Mouse (Mus musculus) CH12.LX (cell line): ENCODE measurements around the gene BC052040. TPM values are rescaled to one million over a fixed set of nuclear protein-coding genes. Genes with fewer than 3 reads are reported as not detected.

ENCODE experiments used
- DNase-seq: peaks from one replicate; pipeline ENCODE4 v3.0.0-alpha.2; 2013; ENCODE audit errors: extremely low read depth
- H3K27ac ChIP-seq: 2 replicates; pipeline ENCODE4 v1.5.1; 2012; ENCODE audit warnings: low read depth, mild to moderate bottlenecking, control low read depth, moderate library complexity; ENCODE audit not compliant: insufficient read depth
- H3K27me3 ChIP-seq: replicated peaks from 2 replicates; pipeline ENCODE3; 2012; ENCODE audit warnings: inconsistent platforms
- H3K36me3 ChIP-seq, 2 experiments: replicated peaks in 1 of 2; 2 replicates each; pipeline versions ENCODE3 to v1.6.1; 2012; ENCODE audit warnings: inconsistent platforms in 1 of 2, low read length in 1 of 2, mild to moderate bottlenecking in 1 of 2, mixed read lengths in 1 of 2, moderate library complexity in 1 of 2; ENCODE audit not compliant: control insufficient read depth in 1 of 2, insufficient read depth in 1 of 2
- H3K4me1 ChIP-seq, 2 experiments: 2 replicates each; pipeline ENCODE4 v1.6.1; 2012; ENCODE audit warnings: inconsistent platforms in 1 of 2, moderate library complexity in 1 of 2; ENCODE audit not compliant: insufficient read depth in 2 of 2, control insufficient read depth in 1 of 2
- H3K4me2 ChIP-seq: 2 replicates; pipeline ENCODE4 v1.6.1; 2012; ENCODE audit warnings: low read depth, mild to moderate bottlenecking, control low read depth; ENCODE audit not compliant: poor library complexity, insufficient read depth, severe bottlenecking
- H3K4me3 ChIP-seq, 3 experiments: fragments of 150-350 bp in 1 of 3; sonication (generic) in 1 of 3; replicated peaks in 1 of 3; 2 replicates each; pipeline versions ENCODE3 to v1.5.1; 2011 to 2012; ENCODE audit warnings: low read depth in 2 of 3, low read length in 2 of 3, mild to moderate bottlenecking in 2 of 3, moderate library complexity in 2 of 3, control low read depth in 1 of 3, improper control_type of control experiment in 1 of 3, inconsistent platforms in 1 of 3, mixed read lengths in 1 of 3; ENCODE audit not compliant: poor library complexity in 1 of 3
- H3K79me2 ChIP-seq: replicated peaks from 2 replicates; pipeline ENCODE4 v1.6.1; 2012; ENCODE audit warnings: mild to moderate bottlenecking, moderate library complexity; ENCODE audit not compliant: control insufficient read depth, poor library complexity, insufficient read depth, severe bottlenecking; ENCODE audit errors: extremely low read depth
- H3K9ac ChIP-seq: 2 replicates; pipeline ENCODE4 v1.6.1; 2012; ENCODE audit warnings: low read depth, mild to moderate bottlenecking, control low read depth, moderate library complexity; ENCODE audit not compliant: insufficient read depth
- H3K9me3 ChIP-seq: replicated peaks from 2 replicates; pipeline ENCODE3; 2012; ENCODE audit warnings: low read length, inconsistent platforms, mixed read lengths
- BHLHE40 ChIP-seq: IDR thresholded peaks from 2 replicates; pipeline ENCODE4 v1.6.1; 2011; ENCODE audit warnings: mild to moderate bottlenecking, low read depth, low read length, improper control_type of control experiment
- CTCF ChIP-seq, 2 experiments: IDR thresholded peaks in 1 of 2; conservative IDR thresholded peaks in 1 of 2; 2 replicates each; pipeline ENCODE4 v1.5.1; 2011 to 2012; ENCODE audit warnings: low read depth in 2 of 2, low read length in 2 of 2, improper control_type of control experiment in 1 of 2, inconsistent platforms in 1 of 2, mild to moderate bottlenecking in 1 of 2, moderate library complexity in 1 of 2
- E2F4 ChIP-seq: IDR thresholded peaks from 2 replicates; pipeline ENCODE4 v1.6.1; 2011; ENCODE audit warnings: low read depth, low read length, improper control_type of control experiment; ENCODE audit not compliant: insufficient replicate concordance
- ELF1 ChIP-seq: IDR thresholded peaks from 2 replicates; pipeline ENCODE4 v1.6.1; 2014; ENCODE audit warnings: low read depth, mild to moderate bottlenecking, inconsistent platforms, low read length, improper control_type of control experiment
- ETS1 ChIP-seq: conservative IDR thresholded peaks from 2 replicates; pipeline ENCODE4 v1.6.1; 2012; ENCODE audit warnings: low read depth, mild to moderate bottlenecking, inconsistent platforms, low read length, improper control_type of control experiment, moderate library complexity
- HCFC1 ChIP-seq: IDR thresholded peaks from 2 replicates; pipeline ENCODE4 v1.6.1; 2012; ENCODE audit warnings: low read depth, mild to moderate bottlenecking, inconsistent platforms, low read length, improper control_type of control experiment
- IRF4 ChIP-seq: IDR thresholded peaks from 2 replicates; pipeline ENCODE4 v1.6.1; 2014; ENCODE audit warnings: low read depth, mild to moderate bottlenecking, inconsistent platforms, low read length, improper control_type of control experiment
- JUN ChIP-seq: IDR thresholded peaks from 2 replicates; pipeline ENCODE4 v1.6.1; 2011; ENCODE audit warnings: low read depth, mild to moderate bottlenecking, low read length, improper control_type of control experiment, moderate library complexity; ENCODE audit not compliant: insufficient read depth
- JUND ChIP-seq: conservative IDR thresholded peaks from 2 replicates; pipeline ENCODE4 v1.6.1; 2011; ENCODE audit warnings: low read depth, low read length, improper control_type of control experiment
- MAFK ChIP-seq: IDR thresholded peaks from 2 replicates; pipeline ENCODE4 v1.6.1; 2011; ENCODE audit warnings: low read length, improper control_type of control experiment; ENCODE audit not compliant: insufficient replicate concordance
- MAX ChIP-seq: IDR thresholded peaks from 2 replicates; pipeline ENCODE4 v1.6.1; 2011; ENCODE audit warnings: low read length, improper control_type of control experiment
- MAZ ChIP-seq: IDR thresholded peaks from 2 replicates; pipeline ENCODE4 v1.6.1; 2012; ENCODE audit warnings: low read depth, mild to moderate bottlenecking, inconsistent platforms, low read length, improper control_type of control experiment, moderate library complexity
- MEF2A ChIP-seq: IDR thresholded peaks from 2 replicates; pipeline ENCODE4 v1.6.1; 2014; ENCODE audit warnings: low read depth, mild to moderate bottlenecking, inconsistent platforms, low read length, improper control_type of control experiment, borderline replicate concordance
- MXI1 ChIP-seq: IDR thresholded peaks from 2 replicates; pipeline ENCODE4 v1.6.1; 2011; ENCODE audit warnings: mild to moderate bottlenecking, low read depth, low read length, improper control_type of control experiment
- MYC ChIP-seq: IDR thresholded peaks from 2 replicates; pipeline ENCODE4 v1.6.1; 2011; ENCODE audit warnings: low read depth, mild to moderate bottlenecking, improper control_type of control experiment, low read length
- NELFE ChIP-seq: IDR thresholded peaks from 2 replicates; pipeline ENCODE4 v1.6.1; 2011; ENCODE audit warnings: low read depth, low read length, improper control_type of control experiment
- PAX5 ChIP-seq: IDR thresholded peaks from 2 replicates; pipeline ENCODE4 v1.6.1; 2012; ENCODE audit warnings: low read length, inconsistent platforms, mixed read lengths
- POLR2A ChIP-seq: IDR thresholded peaks from 2 replicates; pipeline ENCODE4 v1.6.1; 2011; ENCODE audit warnings: low read depth, mild to moderate bottlenecking, improper control_type of control experiment, low read length
- RAD21 ChIP-seq: IDR thresholded peaks from 2 replicates; pipeline ENCODE4 v1.6.1; 2011; ENCODE audit warnings: low read depth, mild to moderate bottlenecking, low read length, improper control_type of control experiment, moderate library complexity
- SIN3A ChIP-seq: IDR thresholded peaks from 2 replicates; pipeline ENCODE4 v1.6.1; 2012; ENCODE audit warnings: low read length, improper control_type of control experiment, inconsistent platforms
- SMC3 ChIP-seq: IDR thresholded peaks from 2 replicates; pipeline ENCODE4 v1.6.1; 2011; ENCODE audit warnings: low read depth, low read length, improper control_type of control experiment
- TBP ChIP-seq: conservative IDR thresholded peaks from 2 replicates; pipeline ENCODE4 v1.6.1; 2011; ENCODE audit warnings: low read depth, low read length, improper control_type of control experiment
- UBTF ChIP-seq: IDR thresholded peaks from 2 replicates; pipeline ENCODE4 v1.6.1; 2012; ENCODE audit warnings: low read depth, mild to moderate bottlenecking, inconsistent platforms, low read length, improper control_type of control experiment, moderate library complexity
- USF1 ChIP-seq: IDR thresholded peaks from 2 replicates; pipeline ENCODE4 v1.6.1; 2014; ENCODE audit warnings: low read depth, mild to moderate bottlenecking, inconsistent platforms, low read length, improper control_type of control experiment
- USF2 ChIP-seq: conservative IDR thresholded peaks from 2 replicates; pipeline ENCODE4 v1.6.1; 2011; ENCODE audit warnings: low read depth, low read length, improper control_type of control experiment
- ZC3H11A ChIP-seq: IDR thresholded peaks from 2 replicates; pipeline ENCODE4 v1.6.1; 2012; ENCODE audit warnings: low read depth, mild to moderate bottlenecking, inconsistent platforms, low read length, improper control_type of control experiment
- ZKSCAN1 ChIP-seq: IDR thresholded peaks from 2 replicates; pipeline ENCODE4 v1.6.1; 2012; ENCODE audit warnings: low read depth, inconsistent platforms, low read length, improper control_type of control experiment, borderline replicate concordance
- ZMIZ1 ChIP-seq: IDR thresholded peaks from 2 replicates; pipeline ENCODE4 v1.6.1; 2012; ENCODE audit warnings: low read depth, mild to moderate bottlenecking, inconsistent platforms, low read length, improper control_type of control experiment
- dilution Hi-C: fragments of 300-500 bp; cut with MboI; formaldehyde crosslinking; loops from 2 replicates; pipeline ENCODE4 v1.14.3; 2020; ENCODE audit warnings: low sequenced_read_pairs; ENCODE audit not compliant: extremely low pct_unique_long_range_greater_than_20kb, extremely low pct_ligation_motif_present
- in situ Hi-C: fragments of 300-500 bp; cut with MboI; formaldehyde crosslinking; loops from 3 replicates; pipeline ENCODE4 v1.14.3; 2019; ENCODE audit warnings: low sequenced_read_pairs, low pct_ligation_motif_present, low pct_unique_long_range_greater_than_20kb, mixed read lengths
- polyA plus RNA-seq: library from polyadenylated mRNA; unstranded; fragments of >175 nt; gene quantifications from 2 replicates; pipeline ENCODE4 v1.2.1, GENCODE M21; 2012; ENCODE audit warnings: low read depth; ENCODE audit not compliant: insufficient read length
- total RNA-seq, 2 experiments: library from RNA; depleted of rRNA; stranded (reverse); fragments of 300-350 nt in 1 of 2; fragments of >200 nt in 1 of 2; gene quantifications; 2 replicates each; pipeline ENCODE4 v1.2.3; 2012 to 2014

BC052040 gene
- total and polyA plus RNA-seq, 3 experiments: 5.9 to 16.5 (median 6.5) TPM

GRCm38 (mm10) chr2:115693841-115694240, 112.3 kb downstream of the BC052040 start:
- in situ Hi-C loops (no loop called here), dilution Hi-C loops (no loop called here)
- H3K27ac ChIP-seq: no peak overlapping the region
- H3K9me3 ChIP-seq: no peaks in the 10 kb centered on the region
- H3K27me3 ChIP-seq: no peaks in the 10 kb centered on the region
- no peaks in the 10 kb centered on the region for H3K4me1 ChIP-seq
- no peak for TF ChIP-seq RAD21
- TF ChIP-seq HCFC1: no peak
- no peak for TF ChIP-seq TBP
- TF ChIP-seq JUND: no peak
- TF ChIP-seq E2F4: no peak
- no peak for TF ChIP-seq USF1
- TF ChIP-seq MYC: no peak
- no peak for TF ChIP-seq MEF2A
- TF ChIP-seq JUN: no peak
- TF ChIP-seq ETS1: no peak
- no peak for TF ChIP-seq POLR2A
- TF ChIP-seq SIN3A: no peak
- no peak for TF ChIP-seq SMC3
- no peak for TF ChIP-seq MXI1
- no peak for TF ChIP-seq ZC3H11A
- H3K9ac ChIP-seq: no peak overlapping the region
- no peak overlapping the region for H3K4me2 ChIP-seq
- no peaks in the 10 kb centered on the region for H3K79me2 ChIP-seq
- H3K4me3 ChIP-seq: no peak overlapping the region
- H3K36me3 ChIP-seq: peaks cover 3 to 39% of the 10 kb centered on the region in 2 experiments
- no peak for DNase-seq

- H3K4me1 ChIP-seq: no peaks in the 10 kb centered on the region
Observed at GRCm38 (mm10) chr2:115694386-115694785, 112.9 kb downstream of the BC052040 start.

More at GRCm38 (mm10) chr2:115694386-115694785, 112.9 kb downstream of the BC052040 start:
- Histone ChIP-seq H3K27me3 (no peaks in the 10 kb centered on the region), H3K4me2 (no peak overlapping the region), H3K4me3 (no peak overlapping the region), H3K9ac (no peak overlapping the region), H3K36me3 (peaks cover 3 to 35% of the 10 kb centered on the region in 2 experiments), H3K27ac (no peak overlapping the region), H3K9me3 (no peaks in the 10 kb centered on the region), H3K79me2 (no peaks in the 10 kb centered on the region)
- in situ Hi-C loops: no loop called here
- TF ChIP-seq POLR2A: no peak
- no peak for TF ChIP-seq CTCF (conservative IDR thresholded peaks at IDR 0.05 in 1 of 2, IDR thresholded peaks at IDR 0.05 in 1 of 2; ENCODE audit: low read depth in 2 of 2, low read length in 2 of 2)
- TF ChIP-seq PAX5: no peak
- TF ChIP-seq IRF4: no peak
- TF ChIP-seq MAFK: no peak
- no peak for TF ChIP-seq NELFE
- TF ChIP-seq RAD21: no peak
- TF ChIP-seq MAZ: no peak
- no peak for TF ChIP-seq ELF1
- no peak for TF ChIP-seq UBTF
- no peak for TF ChIP-seq SMC3
- no peak for TF ChIP-seq USF2
- no peak for TF ChIP-seq MAX
- TF ChIP-seq JUND: no peak
- TF ChIP-seq ZMIZ1: no peak
- no peak for TF ChIP-seq BHLHE40
- TF ChIP-seq ZKSCAN1: no peak
- no peak for DNase-seq
- dilution Hi-C loops: no loop called here
